Mouse (Mus musculus): ENCODE results near the gene Tmc6. TPM values are rescaled to one million over a fixed set of nuclear protein-coding genes. Genes with fewer than 3 reads are reported as not detected.
"Not testable (repeated sequence)": the region's sequence is repeated elsewhere in the genome, so short reads cannot be mapped to it uniquely, and the experiment has no call there.

Tmc6 gene
- total RNA-seq, 2 experiments from 2014 or later: 6.8 to 7.8 TPM

GRCm38 (mm10) chr11:117810401-117811046 is 28.5 kb upstream of the Tmc6 start:
- DNase-seq: peak; percentile 86

DNA sequence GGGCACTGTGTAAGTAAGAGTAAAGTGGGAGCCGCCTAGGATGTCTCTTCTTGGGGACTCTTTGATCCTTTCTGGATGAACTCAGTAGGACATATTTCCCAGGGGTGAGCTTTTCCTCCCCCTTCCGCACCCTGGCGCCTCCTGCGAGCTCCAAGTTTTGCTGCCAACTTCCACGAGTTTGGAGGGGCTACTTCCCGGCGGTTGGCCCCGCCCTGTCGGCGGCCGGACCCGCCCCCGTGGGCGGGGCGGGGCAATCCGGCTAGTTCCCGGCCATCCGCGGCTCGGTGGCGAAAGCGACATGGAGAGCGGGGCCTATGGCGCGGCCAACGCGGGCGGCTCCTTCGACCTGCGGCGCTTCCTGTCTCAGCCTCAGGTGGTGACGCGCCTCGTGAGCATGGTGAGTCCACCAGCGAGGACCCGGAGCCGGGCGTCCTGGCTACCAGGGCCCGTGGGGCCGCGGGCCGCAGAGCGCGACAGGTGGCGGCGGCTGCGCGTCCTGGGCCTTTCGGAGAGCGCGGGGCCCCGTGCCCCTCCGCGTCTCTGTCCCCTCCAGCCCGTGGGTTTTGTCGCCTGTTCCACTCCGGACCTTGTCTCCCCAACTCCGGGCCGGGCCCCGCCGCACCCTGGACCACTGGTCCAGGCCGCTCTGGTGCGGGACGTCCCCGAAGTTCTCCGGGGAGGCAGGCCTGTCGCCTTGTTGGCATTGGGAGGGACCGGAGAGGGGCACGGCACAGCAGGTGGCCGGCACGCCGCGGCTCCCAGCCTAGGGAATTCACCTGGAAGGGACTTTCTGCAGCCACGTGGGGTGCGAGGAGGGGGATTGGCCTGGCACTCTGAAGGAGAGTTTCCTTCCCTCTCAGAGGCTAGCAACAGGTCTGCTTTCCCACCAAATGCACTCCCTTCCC is 27.7 kb upstream of the Tmc6 start, which contains the start of the genes Gm20708 and Syngr2:
Gene Gm20708, plus strand, starts transcription at position 262 of the 905 bp plus-strand sequence.
Gene Syngr2, plus strand, starts transcription at position 262 of the 905 bp plus-strand sequence.
- peak; percentile 82 for DNase-seq

GRCm38 (mm10) chr11:117806781-117807180 is 24.8 kb upstream of the Tmc6 start:
- DNase-seq: no peak

DNA sequence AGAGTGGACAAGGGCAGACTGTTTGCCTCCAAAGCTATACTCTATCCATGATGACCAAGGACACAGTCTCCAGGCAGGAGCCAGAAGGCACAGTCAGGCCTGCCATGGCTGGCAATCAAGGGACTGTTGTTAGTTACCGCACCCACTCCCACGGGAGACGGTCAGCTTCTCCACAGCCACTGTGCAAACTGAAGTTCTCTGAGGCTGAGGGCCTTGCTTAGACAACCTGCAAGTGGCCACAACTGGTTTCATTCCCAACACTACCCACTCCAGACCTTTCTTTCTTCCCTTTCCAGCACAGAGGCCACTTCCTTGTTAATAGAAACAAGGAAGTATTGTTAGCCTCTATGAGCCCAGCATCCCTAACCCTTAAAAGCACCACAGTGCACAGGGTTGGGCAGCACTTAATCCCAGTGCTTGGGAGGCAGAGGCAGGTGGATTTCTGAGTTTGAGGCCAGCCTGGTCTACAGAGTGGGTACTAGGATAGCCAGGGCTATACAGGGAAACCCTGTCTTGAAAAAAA is 21.2 kb upstream of the Tmc6 start:
- DNase-seq: no peak

DNA sequence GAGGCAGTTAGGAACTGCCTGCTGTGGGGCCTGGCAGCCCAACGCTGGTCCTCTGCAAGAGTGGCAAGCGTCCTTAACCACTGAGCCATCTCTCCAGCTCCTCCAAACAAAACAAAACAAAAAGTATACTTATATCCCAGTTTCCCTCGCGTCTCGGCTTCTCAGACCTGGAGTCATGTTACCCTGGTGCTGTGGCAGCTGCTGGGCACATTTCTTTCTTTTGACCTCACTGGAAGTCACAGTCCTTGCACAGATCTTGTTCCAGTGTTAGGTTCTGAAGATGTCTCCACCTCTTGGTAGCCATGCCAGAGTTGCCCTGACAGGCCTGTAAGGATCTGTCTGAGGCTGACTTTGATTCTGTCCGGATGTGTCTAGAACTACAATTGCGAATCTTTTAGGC is 19.7 kb upstream of the Tmc6 start:
- DNase-seq: no peak

DNA sequence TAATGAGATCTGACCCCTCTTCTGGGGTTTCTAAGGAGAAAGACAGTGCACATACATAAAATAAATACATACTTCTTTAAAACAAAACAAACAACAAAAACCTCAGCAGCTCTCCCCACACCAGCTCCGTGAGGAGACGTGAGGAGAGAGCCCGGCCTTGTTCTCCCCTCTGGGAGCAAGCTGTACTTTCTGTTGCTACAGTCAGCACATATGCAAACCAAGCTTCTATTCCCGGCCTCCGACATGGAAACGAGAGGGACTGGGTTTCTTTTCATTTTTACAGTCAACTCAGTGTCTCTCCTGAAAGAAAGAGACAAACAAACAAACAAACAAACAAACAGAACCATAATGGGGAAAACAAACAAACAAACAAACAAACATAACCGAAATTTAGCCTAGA is 18.0 kb upstream of the Tmc6 start:
- DNase-seq: no peak

DNA sequence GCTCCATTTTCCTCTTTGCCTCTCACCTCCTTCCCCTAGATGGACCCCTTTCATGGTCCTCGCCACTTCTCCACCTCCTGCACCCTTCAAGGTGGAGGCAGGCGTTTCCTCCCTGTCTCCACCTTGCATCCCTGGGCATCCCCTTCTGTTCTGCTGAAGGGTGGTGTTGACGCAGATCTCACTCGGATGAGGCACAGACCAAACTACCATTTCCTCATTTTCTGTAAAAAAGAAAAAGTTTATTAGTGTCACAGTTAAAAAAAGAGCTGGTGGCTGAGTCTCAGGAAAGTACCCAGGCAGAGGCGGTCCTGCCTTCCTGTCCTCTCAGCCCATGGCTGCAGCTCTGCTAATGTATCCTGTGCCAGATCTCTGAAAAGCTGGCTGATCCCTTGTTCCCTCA is 17.2 kb upstream of the Tmc6 start:
- DNase-seq: no peak

DNA sequence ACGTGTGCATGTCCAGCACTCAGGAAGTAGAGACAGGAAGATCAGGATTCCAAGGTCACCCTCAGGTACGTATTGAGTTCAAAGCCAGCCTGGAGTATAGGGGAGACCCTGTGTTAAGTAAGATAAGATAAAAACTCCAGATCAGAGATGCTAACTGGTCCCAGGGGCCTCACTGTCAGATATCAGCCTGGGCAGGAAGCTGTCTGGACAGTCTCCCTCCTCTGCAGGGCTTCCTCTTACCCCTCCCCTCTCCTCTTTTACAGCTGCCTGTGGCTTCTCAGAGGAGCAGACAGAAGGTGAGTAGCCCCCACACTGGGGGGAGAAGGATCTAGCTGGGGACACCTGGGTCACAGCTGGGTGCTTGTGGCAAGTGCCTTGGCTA is 16.2 kb upstream of the Tmc6 start:
- no peak for DNase-seq

GRCm38 (mm10) chr11:117797511-117798159 is 15.6 kb upstream of the Tmc6 start, which contains the start of gene 6030468B19Rik:
6030468B19Rik (plus strand) TSS chr11:117797660.
- DNase-seq: no peak

- DNase-seq: no peak
Measured at GRCm38 (mm10) chr11:117796954-117797353, 15.0 kb upstream of the Tmc6 start.

- DNase-seq: no peak
Measured at GRCm38 (mm10) chr11:117794035-117794551, 12.1 kb upstream of the Tmc6 start.

- DNase-seq: no peak
Measured at GRCm38 (mm10) chr11:117792281-117792888, 10.4 kb upstream of the Tmc6 start.

- no peak for DNase-seq
Measured at GRCm38 (mm10) chr11:117791441-117791761, 9.4 kb upstream of the Tmc6 start.

- DNase-seq: no peak
Measured at GRCm38 (mm10) chr11:117790703-117791440, 8.9 kb upstream of the Tmc6 start.

DNA sequence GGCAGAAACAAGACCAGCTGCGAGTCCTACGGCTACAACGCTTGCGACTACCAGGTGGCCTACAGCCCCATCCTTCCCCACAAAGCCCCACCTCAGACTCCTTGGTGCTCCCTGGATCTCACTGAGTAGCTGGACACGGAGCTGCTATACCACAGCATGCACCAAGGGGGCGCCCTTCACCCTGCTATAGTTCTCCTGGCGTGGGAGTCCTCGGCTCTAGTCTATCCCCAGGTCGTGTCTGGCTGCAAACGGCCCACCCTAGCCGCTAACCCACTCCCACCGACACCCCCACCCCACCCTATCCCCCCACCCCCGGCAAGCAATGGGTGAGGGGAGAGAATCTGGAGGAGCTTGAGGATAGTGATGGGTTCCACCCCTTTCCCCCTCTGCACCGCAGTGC is 8.3 kb upstream of the Tmc6 start:
- peak; percentile 66 for DNase-seq

- DNase-seq: not testable (repeated sequence)
Measured at GRCm38 (mm10) chr11:117788481-117788880, 6.5 kb upstream of the Tmc6 start.

DNA sequence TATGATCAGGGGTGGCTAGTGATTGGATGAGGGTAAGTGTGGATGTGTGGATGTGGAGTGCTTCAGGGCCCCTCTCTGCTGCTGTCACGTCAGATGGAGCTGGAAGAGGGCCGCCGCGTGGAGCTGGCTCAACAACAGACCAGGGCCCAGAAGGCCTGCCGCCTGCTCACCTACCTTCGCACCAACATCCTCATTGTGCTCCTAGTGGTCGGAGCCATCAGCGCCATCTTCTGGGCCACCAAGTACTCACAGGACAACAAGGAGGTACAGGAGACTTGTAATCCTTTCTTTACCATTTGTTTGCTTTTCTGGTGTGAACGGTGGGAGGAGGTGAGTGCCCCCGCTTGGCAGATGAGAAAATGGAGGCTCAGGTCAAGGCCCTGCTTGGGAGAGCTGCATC is 4.3 kb upstream of the Tmc6 start:
- no peak for DNase-seq

DNA sequence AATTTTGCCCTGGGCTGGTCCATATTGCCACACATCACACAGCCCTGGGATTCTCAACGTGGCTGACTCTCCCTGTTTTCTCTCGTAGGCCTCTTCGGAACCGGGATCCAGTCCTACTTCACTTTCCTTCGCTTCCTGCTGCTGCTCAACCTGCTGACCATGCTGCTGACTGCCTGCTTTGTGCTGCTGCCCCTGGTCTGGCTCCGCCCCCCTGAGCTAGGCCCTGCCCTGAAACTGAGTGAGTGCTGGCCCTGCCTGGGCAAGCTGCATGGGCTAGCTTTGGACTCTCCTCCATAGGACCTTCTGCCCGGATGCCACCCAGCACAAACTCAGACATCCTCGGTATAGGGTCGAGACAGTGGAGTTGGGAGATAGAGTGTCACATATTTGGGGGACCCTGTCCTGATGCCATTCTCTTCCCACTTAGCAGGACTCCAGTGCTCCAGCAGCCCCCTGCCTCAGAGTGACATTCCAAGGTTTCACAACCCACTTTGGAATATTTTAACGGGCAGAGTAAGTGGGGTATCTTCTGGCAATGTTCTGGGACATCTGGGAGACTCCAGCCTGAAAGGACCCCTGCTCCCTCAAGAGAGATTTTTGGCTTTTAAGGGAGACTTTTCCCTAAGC is 1.8 kb upstream of the Tmc6 start:
- no peak for DNase-seq

- DNase-seq: no peak
Measured at GRCm38 (mm10) chr11:117783089-117783488, 1.1 kb upstream of the Tmc6 start.

- no peak for DNase-seq
Measured at GRCm38 (mm10) chr11:117782705-117783034, 672 bp upstream of the Tmc6 start.

Data from gastrocnemius, postnatal 25 days (tissue).